10 mouse cellular contexts compared by ENCODE assay signal in genomic region chr13:41357161-41357560, GRCm38 (mm10).
DNase-seq lines count a peak whose midpoint lies in the region; ATAC-seq and TF ChIP-seq lines count a peak whose summit lies in the region.
"Had no signal": no experiment of that assay in that cellular context is flagged by ENCODE, and none has a peak within 500 bp of the region (broad histone marks: within the 10 kb centered on the region; RNA-seq: fewer than 3 reads in every experiment).

No protein-coding gene starts in this region.

- peak overlapping the region; percentile 74; the same call in 1 of the 2 replicates for H3K9ac ChIP-seq in liver, postnatal 0 days (replicated peaks)
- H3K9ac ChIP-seq in liver, embryonic 12.5 days, result no peak overlapping the region
- H3K9ac ChIP-seq in forebrain, embryonic 13.5 days, result peak overlapping the region; percentile 71
- peak overlapping the region; percentile 84; the same call in 1 of the 2 replicates for H3K9ac ChIP-seq in intestine, embryonic 16.5 days (ENCODE audit: low read depth, low read length)

- WGBS in liver, postnatal 0 days (ENCODE audit: insufficient replicate concordance), result 79% methylated on average over 4 of the region's 4 CpGs
- 74% methylated on average over 4 of the region's 4 CpGs for WGBS in liver, embryonic 12.5 days (ENCODE audit: insufficient replicate concordance)
- WGBS in forebrain, embryonic 13.5 days, result 54% methylated on average over 4 of the region's 4 CpGs
- WGBS in intestine, embryonic 16.5 days, result 58% methylated on average over 4 of the region's 4 CpGs
- 26% methylated on average over 4 of the region's 4 CpGs for WGBS in small intestine, adult 2 months

- no peak for ATAC-seq in liver, postnatal 0 days
- ATAC-seq in liver, embryonic 12.5 days, result no peak
- ATAC-seq in forebrain, embryonic 13.5 days, result no peak
- no peak for ATAC-seq in intestine, embryonic 16.5 days

- H3K4me3 ChIP-seq in liver, postnatal 0 days (ENCODE audit: low read depth, low read length), result peak overlapping the region; percentile 67
- H3K4me3 ChIP-seq in liver, embryonic 12.5 days, result no peak overlapping the region
- H3K4me3 ChIP-seq in forebrain, embryonic 13.5 days, result peak overlapping the region; percentile 63
- H3K4me3 ChIP-seq in intestine, embryonic 16.5 days (ENCODE audit: low read length), result peak overlapping the region; percentile 77
- no peak overlapping the region for H3K4me3 ChIP-seq in small intestine, adult 2 months (ENCODE audit: low read depth, low read length)

- no peaks in the 10 kb centered on the region for H3K27me3 ChIP-seq in liver, postnatal 0 days (ENCODE audit: insufficient read depth, low read length)
- peaks cover 48% of the 10 kb centered on the region for H3K27me3 ChIP-seq in liver, embryonic 12.5 days (replicated peaks)
- H3K27me3 ChIP-seq in forebrain, embryonic 13.5 days, result no peaks in the 10 kb centered on the region
- H3K27me3 ChIP-seq in intestine, embryonic 16.5 days (replicated peaks; ENCODE audit: control insufficient read depth, insufficient read depth, low read length), result no peaks in the 10 kb centered on the region
- no peaks in the 10 kb centered on the region for H3K27me3 ChIP-seq in small intestine, adult 2 months (ENCODE audit: control insufficient read depth, insufficient read depth, low read length)

- peaks cover 30% of the 10 kb centered on the region for H3K4me1 ChIP-seq in liver, postnatal 0 days (ENCODE audit: insufficient read depth)
- peaks cover 18% of the 10 kb centered on the region for H3K4me1 ChIP-seq in liver, embryonic 12.5 days
- H3K4me1 ChIP-seq in forebrain, embryonic 13.5 days, result peaks cover 80% of the 10 kb centered on the region
- H3K4me1 ChIP-seq in intestine, embryonic 16.5 days (ENCODE audit: control insufficient read depth, insufficient read depth, low read length), result peaks cover 32% of the 10 kb centered on the region
- peaks cover 22% of the 10 kb centered on the region; the same call in 1 of the 2 replicates for H3K4me1 ChIP-seq in small intestine, adult 2 months (ENCODE audit: control insufficient read depth, insufficient read depth, insufficient read length, low read length)

- no peak for TF ChIP-seq EP300 in liver, postnatal 0 days (IDR thresholded peaks at IDR 0.05; ENCODE audit: low read depth)

- H3K36me3 ChIP-seq in liver, postnatal 0 days (replicated peaks; ENCODE audit: insufficient read depth, low read length), result no peaks in the 10 kb centered on the region; the same call in 1 of the 2 replicates
- H3K36me3 ChIP-seq in liver, embryonic 12.5 days, result no peaks in the 10 kb centered on the region
- H3K36me3 ChIP-seq in forebrain, embryonic 13.5 days (ENCODE audit: poor library complexity, severe bottlenecking), result no peaks in the 10 kb centered on the region
- no peaks in the 10 kb centered on the region for H3K36me3 ChIP-seq in intestine, embryonic 16.5 days (ENCODE audit: control insufficient read depth, insufficient read depth, low read length)
- H3K36me3 ChIP-seq in small intestine, adult 2 months (ENCODE audit: control insufficient read depth, insufficient read depth, low read length), result no peaks in the 10 kb centered on the region

- TF ChIP-seq CTCF in liver, postnatal 0 days (IDR thresholded peaks at IDR 0.05; ENCODE audit: low read depth), result no peak
- TF ChIP-seq CTCF in small intestine, adult 2 months (IDR thresholded peaks at IDR 0.05; ENCODE audit: extremely low read depth, insufficient read length, insufficient replicate concordance, low read depth, low read length), result no peak

- TF ChIP-seq POLR2A in small intestine, adult 2 months (IDR thresholded peaks at IDR 0.05; ENCODE audit: low read depth, low read length), result no peak

- no peak overlapping the region for H3K27ac ChIP-seq in liver, postnatal 0 days (ENCODE audit: low read depth)
- no peak overlapping the region for H3K27ac ChIP-seq in liver, embryonic 12.5 days
- H3K27ac ChIP-seq in forebrain, embryonic 13.5 days, result no peak overlapping the region
- H3K27ac ChIP-seq in intestine, embryonic 16.5 days (ENCODE audit: low read length), result no peak overlapping the region
- H3K27ac ChIP-seq in small intestine, adult 2 months (ENCODE audit: insufficient read depth, low read depth, low read length), result peak overlapping the region; percentile 79

- peak overlapping the region; percentile 84 for H3K4me2 ChIP-seq in liver, postnatal 0 days (ENCODE audit: low read depth, low read length)
- H3K4me2 ChIP-seq in liver, embryonic 12.5 days, result no peak overlapping the region
- H3K4me2 ChIP-seq in forebrain, embryonic 13.5 days, result peak overlapping the region; percentile 71
- peak overlapping the region; percentile 57 for H3K4me2 ChIP-seq in intestine, embryonic 16.5 days (ENCODE audit: low read depth, low read length)

- H3K9me3 ChIP-seq in liver, postnatal 0 days (ENCODE audit: low read length), result no peaks in the 10 kb centered on the region
- no peaks in the 10 kb centered on the region for H3K9me3 ChIP-seq in liver, embryonic 12.5 days (replicated peaks)
- no peaks in the 10 kb centered on the region for H3K9me3 ChIP-seq in forebrain, embryonic 13.5 days (replicated peaks)
- no peaks in the 10 kb centered on the region for H3K9me3 ChIP-seq in intestine, embryonic 16.5 days (ENCODE audit: control insufficient read depth, low read length)

- DNase-seq in liver, postnatal 0 days, result no peak
- no peak for DNase-seq in spleen, adult 12 weeks (ENCODE audit: low spot score)
- DNase-seq in testis, postnatal 14 days (ENCODE audit: low spot score), result no peak
- no peak for DNase-seq in right cerebral cortex, adult 2 months (ENCODE audit: low spot score in 2 of 2)
- DNase-seq: gastrocnemius, postnatal 10 days; left cerebral cortex, postnatal 4 days had no signal

Comparison
In these comparisons a context has a peak if more than half of its experiments do, and no peak if none do; other contexts are left out.
1. H3K4me3 ChIP-seq: peak in liver, postnatal 0 days (single experiment), forebrain, embryonic 13.5 days (single experiment) and intestine, embryonic 16.5 days (single experiment); none in liver, embryonic 12.5 days (single experiment) and small intestine, adult 2 months (single experiment).